Mouse (Mus musculus) cerebellum, adult 8-10 months (tissue): ENCODE results near the gene Ube2s.
A peak's percentile ranks its signal among the peaks of the same experiment; 100 is the strongest.
"Not testable (repeated sequence)": the region's sequence is repeated elsewhere in the genome, so short reads cannot be mapped to it uniquely, and the experiment has no call there.

Source experiments
- DNase-seq: peaks from one replicate; pipeline ENCODE4 v3.0.0; 2022

Gene Ube2s

GRCm38 (mm10) chr7:4820925-4821324 lies 8.5 kb upstream of the Ube2s start:
- not testable (repeated sequence) for DNase-seq

- no peak for DNase-seq
Measured at GRCm38 (mm10) chr7:4816559-4816958, 4.2 kb upstream of the Ube2s start.

GRCm38 (mm10) chr7:4813105-4813791 lies 858 bp upstream of the Ube2s start:
- DNase-seq = no peak

GRCm38 (mm10) chr7:4811842-4812302 lies 518 bp downstream of the Ube2s start:
- DNase-seq = no peak

- not testable (repeated sequence) for DNase-seq
Measured at GRCm38 (mm10) chr7:4811131-4811530, 1.3 kb downstream of the Ube2s start.

- DNase-seq = no peak
Measured at GRCm38 (mm10) chr7:4806716-4807115, 5.7 kb downstream of the Ube2s start.

- no peak for DNase-seq
Measured at GRCm38 (mm10) chr7:4802247-4802646, 10.1 kb downstream of the Ube2s start.

GRCm38 (mm10) chr7:4795767-4796433 lies 16.5 kb downstream of the Ube2s start:
- peak; percentile 41 for DNase-seq

GRCm38 (mm10) chr7:4794631-4795168 lies 17.7 kb downstream of the Ube2s start:
- no peak for DNase-seq

GRCm38 (mm10) chr7:4793674-4794073 lies 18.7 kb downstream of the Ube2s start:
- no peak for DNase-seq

GRCm38 (mm10) chr7:4793248-4793647 lies 19.1 kb downstream of the Ube2s start:
- not testable (repeated sequence) for DNase-seq

- peak; percentile 92 for DNase-seq
Measured at GRCm38 (mm10) chr7:4792278-4793212, 19.8 kb downstream of the Ube2s start, which contains the start of gene Rpl28. TSS of gene Rpl28 (plus strand) at chr7:4792874.

- no peak for DNase-seq
Measured at GRCm38 (mm10) chr7:4789436-4789935, 22.9 kb downstream of the Ube2s start, which contains the start of gene Tmem238. TSS of gene Tmem238 (minus strand) at chr7:4789656.

- DNase-seq = peak; percentile 73
Measured at GRCm38 (mm10) chr7:4788499-4789435, 23.6 kb downstream of the Ube2s start.

- peak; percentile 71 for DNase-seq
Measured at GRCm38 (mm10) chr7:4783667-4784268, 28.6 kb downstream of the Ube2s start.

- no peak for DNase-seq
Measured at GRCm38 (mm10) chr7:4782759-4783158, 29.6 kb downstream of the Ube2s start, which contains the start of the genes Il11 and Tmem190. TSS of gene Il11 (minus strand) at chr7:4782859. TSS of gene Tmem190 (plus strand) at chr7:4782937.

GRCm38 (mm10) chr7:4782130-4782529 lies 30.3 kb downstream of the Ube2s start:
- no peak for DNase-seq

- DNase-seq = no peak
Measured at GRCm38 (mm10) chr7:4779921-4780320, 32.5 kb downstream of the Ube2s start.

GRCm38 (mm10) chr7:4777851-4778637 lies 34.3 kb downstream of the Ube2s start:
- no peak for DNase-seq
